Mouse (Mus musculus) stomach, postnatal 0 days (tissue): ENCODE results near the gene Nif3l1.

Experiments used
- CTCF ChIP-seq: IDR thresholded peaks from 2 replicates; pipeline ENCODE4 v1.5.1; 2016; ENCODE audit warnings: antibody characterized with exemption, low read depth, mild to moderate bottlenecking, moderate library complexity
- EP300 ChIP-seq: optimal IDR thresholded peaks from 2 replicates; pipeline ENCODE3; 2016; ENCODE audit warnings: antibody characterized with exemption

- TF ChIP-seq CTCF (no peak), EP300 (no peak)
These were observed 21.3 kb upstream of the Nif3l1 start, which contains the start of gene Clk1 for GRCm38 (mm10) chr1:58423371-58424248.
